Mouse (Mus musculus) forebrain, postnatal 0 days (tissue): ENCODE measurements around the gene Map3k1. TPM values are rescaled to one million over a fixed set of nuclear protein-coding genes. Genes with fewer than 3 reads are reported as not detected.
A peak's percentile ranks its signal among the peaks of the same experiment; 100 is the strongest.

Experiments used
- ATAC-seq: fragments of 200-750 bp; cut with Nextera tagmentation; 2 replicates; pipeline ENCODE4 v1.8.0; 2017; ENCODE audit warnings: mild to moderate bottlenecking, moderate library complexity
- DNase-seq: peaks from one replicate; pipeline ENCODE4 v3.0.0-alpha.2; 2015
- H3K27ac ChIP-seq: fragments of 300-500 bp; sonication (generic); 2 replicates; pipeline ENCODE4 v1.5.1; 2014; ENCODE audit warnings: low read depth, mild to moderate bottlenecking, antibody characterized with exemption, low read length, moderate library complexity, mixed read lengths
- H3K27me3 ChIP-seq: fragments of 300-500 bp; sonication (generic); 2 replicates; pipeline ENCODE4 v1.6.1; 2014; ENCODE audit warnings: mild to moderate bottlenecking, low read length, mixed read lengths; ENCODE audit not compliant: insufficient read depth
- H3K36me3 ChIP-seq: fragments of 300-500 bp; sonication (generic); 2 replicates; pipeline ENCODE4 v1.6.1; 2014; ENCODE audit warnings: mild to moderate bottlenecking, moderate library complexity; ENCODE audit not compliant: insufficient read depth
- H3K4me1 ChIP-seq: fragments of 300-500 bp; sonication (generic); 2 replicates; pipeline ENCODE4 v1.6.1; 2014; ENCODE audit warnings: antibody characterized with exemption; ENCODE audit not compliant: insufficient read depth
- H3K4me2 ChIP-seq: fragments of 300-500 bp; sonication (generic); 2 replicates; pipeline ENCODE4 v1.6.1; 2014; ENCODE audit warnings: low read depth, mild to moderate bottlenecking, moderate library complexity
- H3K4me3 ChIP-seq: fragments of 300-500 bp; sonication (generic); 2 replicates; pipeline ENCODE4 v1.5.1; 2014; ENCODE audit warnings: low read depth, low read length, mixed read lengths
- H3K9ac ChIP-seq: fragments of 300-500 bp; sonication (generic); 2 replicates; pipeline ENCODE4 v1.6.1; 2014; ENCODE audit warnings: mild to moderate bottlenecking
- H3K9me3 ChIP-seq: fragments of 300-500 bp; sonication (generic); 2 replicates; pipeline ENCODE4 v1.6.1; 2016; ENCODE audit warnings: low read length
- CTCF ChIP-seq: sonication (generic); IDR thresholded peaks from 2 replicates; pipeline ENCODE4 v1.5.1; 2016; ENCODE audit warnings: antibody characterized with exemption, control low read depth, low read depth
- WGBS: fragments of 180-500 bp; shearing (Covaris S2); extraction: QIAGEN DNeasy Blood & Tissue Kit; methylation state at CpG from one replicate; pipeline ENCODE4 v1.1.7; 2014; 5-methylcytosine and 5-hydroxymethylcytosine counted together
- polyA plus RNA-seq: library from polyadenylated mRNA; unstranded; fragments of >200 nt; fragmentation: Nextera tagmentation; extraction: Ambion mirVana; gene quantifications from 2 replicates; pipeline ENCODE4 v1.2.1, GENCODE M21; 2015
- total RNA-seq: library from RNA; depleted of rRNA; stranded (reverse); fragments of >200 nt; gene quantifications from 2 replicates; pipeline ENCODE4 v1.2.3, GENCODE M21; 2014

Map3k1 gene
- total and polyA plus RNA-seq, 2 experiments from 2014 or later = 7.0 to 18.9 TPM

DNA sequence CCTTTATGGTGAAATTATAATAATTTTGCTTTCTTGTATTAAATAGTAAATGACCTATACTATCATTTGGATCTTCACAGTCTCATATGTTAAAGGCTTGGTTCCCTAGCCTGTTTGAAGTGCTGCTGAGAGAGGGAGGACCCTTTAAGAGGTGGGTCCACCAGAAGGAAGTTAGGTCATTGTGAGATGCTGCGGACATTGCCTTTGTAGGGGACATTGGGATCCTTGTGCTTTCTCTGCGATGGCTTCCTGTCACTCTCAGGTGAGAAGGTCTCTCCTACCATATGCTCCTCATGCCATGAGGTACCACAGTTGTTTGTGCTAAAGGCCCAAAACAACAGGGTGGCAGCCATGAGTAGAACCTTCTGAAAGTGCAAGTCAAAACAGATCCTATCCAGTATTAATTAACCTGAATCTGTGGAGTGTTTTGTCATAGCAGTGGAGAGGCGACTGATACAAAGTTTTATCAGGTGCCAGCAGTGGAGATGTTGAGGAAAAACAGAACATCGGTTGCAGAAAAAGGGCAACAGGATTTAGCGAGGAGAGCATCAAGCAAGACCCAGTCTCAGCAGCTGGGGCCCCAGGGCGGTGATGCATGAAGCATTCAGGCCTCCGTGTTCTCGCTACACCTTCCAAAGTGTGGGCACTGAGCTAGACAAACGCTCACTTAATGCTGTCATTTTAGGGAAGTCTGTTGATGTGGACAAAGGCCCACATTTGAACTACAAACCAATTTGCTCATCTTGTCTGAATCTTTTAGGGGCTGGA, 11.0 kb upstream of the Map3k1 start:
- DNase-seq = no peak
- Histone ChIP-seq H3K4me2 (no peak overlapping the region), H3K4me1 (no peaks in the 10 kb centered on the region), H3K27me3 (no peaks in the 10 kb centered on the region), H3K27ac (no peak overlapping the region), H3K4me3 (no peak overlapping the region), H3K9me3 (no peaks in the 10 kb centered on the region), H3K36me3 (no peaks in the 10 kb centered on the region), H3K9ac (no peak overlapping the region)
- TF ChIP-seq CTCF = no peak
- 76% methylated on average over 9 of the region's 9 CpGs for WGBS
- ATAC-seq = no peak

DNA sequence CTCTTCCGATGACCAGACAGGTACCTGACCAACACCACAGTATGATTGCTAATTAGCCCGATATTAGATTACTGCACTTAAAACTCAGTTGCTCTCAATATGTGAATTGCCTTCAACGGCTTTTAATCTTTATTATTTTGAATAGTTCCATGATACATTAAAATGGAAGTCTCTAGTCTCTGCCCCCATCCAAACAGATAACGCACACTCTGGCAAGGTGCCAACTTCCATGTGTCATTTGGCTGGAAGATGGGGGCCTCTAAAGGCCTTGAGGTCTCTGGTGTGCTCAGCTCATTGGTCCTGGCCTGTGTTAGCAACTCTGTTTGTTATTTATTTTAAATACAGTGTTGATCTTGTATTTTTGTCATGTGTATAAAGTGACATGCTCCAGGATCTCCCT, 10.3 kb upstream of the Map3k1 start:
- no peak for TF ChIP-seq CTCF
- Histone ChIP-seq H3K4me1 (no peaks in the 10 kb centered on the region), H3K9me3 (no peaks in the 10 kb centered on the region), H3K36me3 (no peaks in the 10 kb centered on the region), H3K27me3 (no peaks in the 10 kb centered on the region), H3K27ac (no peak overlapping the region), H3K9ac (no peak overlapping the region), H3K4me2 (no peak overlapping the region), H3K4me3 (no peak overlapping the region)
- 85% methylated on average over 4 of the region's 4 CpGs for WGBS
- no peak for ATAC-seq
- no peak for DNase-seq

DNA sequence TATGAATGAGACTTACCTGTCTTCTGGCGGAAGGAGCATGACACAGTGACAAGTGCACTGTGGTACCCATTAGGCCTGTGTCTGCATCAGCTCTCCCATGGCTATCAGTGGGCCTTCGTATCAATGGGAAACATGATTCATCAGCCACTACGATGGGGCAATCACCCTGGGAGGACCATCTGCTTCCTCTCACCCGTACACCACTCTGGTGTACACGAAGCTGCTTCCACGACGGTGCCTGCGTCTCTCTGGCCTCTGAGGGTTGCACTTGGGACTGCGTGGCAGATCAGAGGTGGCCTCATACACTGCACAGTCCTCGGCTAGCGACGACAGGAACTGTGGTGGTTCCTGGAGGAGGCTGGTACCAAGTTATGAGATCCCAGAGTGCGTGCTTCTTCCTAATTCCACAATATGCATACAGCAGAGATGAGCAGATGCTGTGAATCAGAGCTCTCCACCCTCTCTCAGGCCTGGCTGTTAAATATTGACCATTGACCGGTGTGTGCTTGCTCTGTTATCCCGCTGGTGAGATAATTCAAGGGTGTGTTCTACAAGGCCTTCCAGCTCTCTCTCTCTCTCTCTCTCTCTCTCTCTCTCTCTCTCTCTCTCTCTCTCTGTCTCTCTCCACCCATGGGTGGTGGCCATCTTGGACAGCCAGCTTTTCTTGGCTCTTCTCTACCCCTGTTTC, 9.6 kb upstream of the Map3k1 start:
- Histone ChIP-seq H3K4me3 (no peak overlapping the region), H3K9me3 (no peaks in the 10 kb centered on the region), H3K4me2 (no peak overlapping the region), H3K36me3 (no peaks in the 10 kb centered on the region), H3K27me3 (no peaks in the 10 kb centered on the region), H3K4me1 (no peaks in the 10 kb centered on the region), H3K27ac (no peak overlapping the region), H3K9ac (no peak overlapping the region)
- no peak for TF ChIP-seq CTCF
- 91% methylated on average over 15 of the region's 15 CpGs for WGBS
- ATAC-seq (no peak), DNase-seq (no peak)

DNA sequence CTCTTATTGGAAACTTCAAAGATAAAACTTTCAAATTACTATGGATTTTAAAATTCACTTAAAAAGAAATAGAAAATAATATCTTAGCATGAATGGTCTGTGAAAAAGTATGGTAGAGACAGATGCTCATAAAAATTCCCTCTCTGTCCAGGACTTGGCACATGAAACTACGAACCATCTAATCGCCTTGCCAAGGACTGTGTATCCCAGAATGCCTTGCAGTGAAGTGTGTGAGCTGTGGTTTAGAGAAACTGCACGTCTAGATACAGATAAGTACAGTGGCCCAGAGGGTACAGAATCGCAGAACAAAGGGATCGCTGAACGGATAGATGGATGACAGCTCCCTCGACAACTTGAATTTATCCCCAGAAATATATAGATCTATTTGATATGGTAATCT, 9.0 kb upstream of the Map3k1 start:
- no peak for TF ChIP-seq CTCF
- ATAC-seq (no peak), DNase-seq (no peak)
- Histone ChIP-seq H3K9me3 (no peaks in the 10 kb centered on the region), H3K4me1 (no peaks in the 10 kb centered on the region), H3K4me3 (no peak overlapping the region), H3K36me3 (no peaks in the 10 kb centered on the region), H3K9ac (no peak overlapping the region), H3K4me2 (no peak overlapping the region), H3K27me3 (no peaks in the 10 kb centered on the region), H3K27ac (no peak overlapping the region)
- WGBS = 60% methylated on average over 7 of the region's 7 CpGs

DNA sequence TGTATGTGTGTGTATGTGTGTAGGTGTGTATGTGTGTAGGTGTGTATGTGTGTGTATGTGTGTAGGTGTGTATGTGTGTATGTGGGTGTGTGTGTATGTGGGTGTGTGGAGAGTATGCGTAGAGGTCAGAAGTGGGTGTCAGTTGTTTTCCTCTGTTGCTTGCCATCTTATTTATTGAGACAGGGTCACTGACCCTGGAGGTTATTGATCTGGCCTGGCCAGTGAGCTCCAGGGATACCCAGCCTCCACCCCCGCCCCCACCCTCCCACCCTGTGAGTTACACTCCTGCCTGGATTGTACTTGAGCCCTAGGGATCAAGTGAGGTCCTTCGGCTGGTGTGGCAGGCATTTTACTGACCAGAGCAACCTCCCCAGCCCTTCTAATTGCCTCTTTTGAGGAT, 7.6 kb upstream of the Map3k1 start:
- no peak overlapping the region for H3K27ac ChIP-seq
- no peak for DNase-seq
- no peak overlapping the region for H3K4me2 ChIP-seq
- H3K4me1 ChIP-seq = no peaks in the 10 kb centered on the region
- no peak overlapping the region for H3K4me3 ChIP-seq
- WGBS = 84% methylated on average over 3 of the region's 3 CpGs
- no peaks in the 10 kb centered on the region for H3K27me3 ChIP-seq
- no peaks in the 10 kb centered on the region for H3K9me3 ChIP-seq
- no peak for ATAC-seq
- H3K36me3 ChIP-seq = no peaks in the 10 kb centered on the region
- H3K9ac ChIP-seq = no peak overlapping the region
- no peak for TF ChIP-seq CTCF

DNA sequence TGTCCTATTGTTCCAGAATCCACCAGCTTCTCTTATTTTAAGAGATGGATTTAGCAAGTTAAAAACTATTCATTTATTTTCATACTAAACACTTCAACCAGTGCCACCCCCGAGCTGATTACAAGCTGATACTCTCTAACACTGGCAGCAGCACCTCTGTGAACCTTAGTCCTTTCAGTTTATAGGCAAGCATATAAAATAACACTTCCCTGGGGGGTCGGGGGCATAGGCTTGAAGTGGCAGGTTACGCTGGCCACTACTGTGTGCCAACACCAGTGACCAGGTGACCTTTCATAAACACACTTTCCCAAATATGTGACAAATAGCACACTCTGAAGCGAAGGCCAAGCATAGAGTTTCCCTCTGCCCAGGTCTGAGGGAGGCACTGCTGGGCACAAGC, 6.7 kb upstream of the Map3k1 start:
- Histone ChIP-seq H3K4me2 (no peak overlapping the region), H3K4me1 (no peaks in the 10 kb centered on the region), H3K27me3 (0 out of 2 replicates have a peak, but pooled peaks cover 5% of the 10 kb centered on the region), H3K4me3 (no peak overlapping the region), H3K9ac (no peak overlapping the region), H3K9me3 (no peaks in the 10 kb centered on the region), H3K27ac (no peak overlapping the region), H3K36me3 (no peaks in the 10 kb centered on the region)
- DNase-seq (no peak), ATAC-seq (no peak)
- TF ChIP-seq CTCF = no peak
- WGBS = 96% methylated on average over 4 of the region's 4 CpGs

DNA sequence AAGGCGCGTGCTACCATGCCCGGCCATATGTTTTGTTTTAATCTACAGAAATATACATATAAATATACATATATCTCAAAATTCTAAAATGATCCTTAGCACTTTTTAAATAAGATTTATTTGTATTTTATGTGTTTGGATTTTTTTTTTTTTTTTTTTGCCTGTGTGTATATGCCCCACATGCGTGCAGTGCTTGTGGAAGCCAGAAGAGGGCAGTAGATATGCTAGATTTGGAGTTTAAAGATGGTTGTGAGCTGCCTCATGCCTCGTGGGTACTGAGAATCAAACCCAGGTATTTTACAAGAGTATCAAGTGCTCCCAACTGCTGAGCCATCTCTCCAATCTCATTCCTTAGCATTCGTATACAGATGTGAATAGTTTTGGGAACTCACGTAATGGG, 6.2 kb upstream of the Map3k1 start:
- ATAC-seq (no peak), DNase-seq (no peak)
- Histone ChIP-seq H3K9ac (no peak overlapping the region), H3K4me2 (no peak overlapping the region), H3K9me3 (no peaks in the 10 kb centered on the region), H3K4me3 (no peak overlapping the region), H3K36me3 (no peaks in the 10 kb centered on the region), H3K27me3 (0 out of 2 replicates have a peak, but pooled peaks cover 5% of the 10 kb centered on the region), H3K27ac (no peak overlapping the region), H3K4me1 (no peaks in the 10 kb centered on the region)
- WGBS = 96% methylated on average over 7 of the region's 7 CpGs
- TF ChIP-seq CTCF = 0 out of 2 replicates have a peak, but pooled peaks have one; percentile 18
